ENCODE assay signal across 20 mouse cellular contexts in genomic region chr1:69048918-69049317, GRCm38 (mm10). TPM values are rescaled to one million over a fixed set of nuclear protein-coding genes. Genes with fewer than 3 reads are reported as not detected.
A peak's percentile ranks its signal among the peaks of the same experiment; 100 is the strongest.
DNase-seq lines count a peak whose midpoint lies in the region; ATAC-seq lines count a peak whose summit lies in the region.
"Had no signal": no experiment of that assay in that cellular context is flagged by ENCODE, and none has a peak within 500 bp of the region (broad histone marks: within the 10 kb centered on the region; RNA-seq: fewer than 3 reads in every experiment).

No protein-coding gene starts in this region.

- intact Hi-C loops in left cerebral cortex, postnatal 4 days (cut with DNase I), result no loop called here

- peak; percentile 90 for ATAC-seq in cerebellum, adult (ENCODE audit: insufficient number of reproducible peaks, low FRiP score, low TSS enrichment)
- ATAC-seq: activated CD4-positive, CD25-positive, alpha-beta regulatory T cell, adult 4 months; forebrain, embryonic 15.5 days; hindbrain, embryonic 16.5 days; intestine, embryonic 15.5 days had no signal

- DNase-seq in cerebellum, postnatal 4 days (ENCODE audit: low spot score in 2 of 2), result no peak
- peak; percentile 11 to 29 for DNase-seq in cerebellum, postnatal 14 days
- DNase-seq in cerebellum, adult 9-10 months, result no peak
- DNase-seq in left cerebral cortex, postnatal 4 days, result peak; percentile 3
- DNase-seq in left cerebral cortex, adult 18-20 months (ENCODE audit: low spot score in 2 of 2), result no peak
- DNase-seq in cerebellum, postnatal 36 days, result peak; percentile 15 to 19
- DNase-seq in adrenal gland, postnatal 36 days, result no peak
- DNase-seq: adrenal gland, postnatal 14 days; gastrocnemius, postnatal 25 days; heart, adult 18-20 months; heart, postnatal 10 days; heart, postnatal 36 days; kidney, adult 11 months; kidney, adult 8-10 months had no signal

RNA-seq across cellular contexts. Expression of gene Erbb4, which starts 58.9 kb away (rescaled TPM):
- total RNA-seq in left cerebral cortex, postnatal 4 days (2021), result 10 to 100 TPM; 75.6 to 76.9 TPM
- total RNA-seq in left cerebral cortex, adult 18-20 months (2021), result 10 to 100 TPM; 55.2 to 59.5 TPM
- total RNA-seq in adrenal gland, postnatal 36 days (2021), result 1 to 10 TPM in 1 of 2 experiments, under 1 TPM in 1; 0.30 to 1.0 TPM
- total RNA-seq: ES-E14 had no signal

Comparison
In these comparisons a context has a peak if more than half of its experiments do, and no peak if none do; other contexts are left out.
1. DNase-seq: peak in cerebellum, postnatal 14 days (2 of 2), left cerebral cortex, postnatal 4 days (single experiment) and cerebellum, postnatal 36 days (2 of 2); none in cerebellum, postnatal 4 days (0 of 2), cerebellum, adult 9-10 months (single experiment), left cerebral cortex, adult 18-20 months (0 of 2) and adrenal gland, postnatal 36 days (0 of 2).
2. RNA of gene Erbb4, which starts 58.9 kb away (total RNA-seq): 75.6 to 76.9 TPM in left cerebral cortex, postnatal 4 days and 55.2 to 59.5 TPM in left cerebral cortex, adult 18-20 months; 0.30 to 1.0 TPM in adrenal gland, postnatal 36 days; every median in the first group is over 10 times any median in the second.